Mouse (Mus musculus) adrenal gland, adult 10 weeks (tissue): Measurements from ENCODE around the gene Klf17. TPM values are rescaled to one million over a fixed set of nuclear protein-coding genes. Genes with fewer than 3 reads are reported as not detected.

ENCODE experiments used
- polyA plus RNA-seq: library from polyadenylated mRNA; stranded (reverse); fragments of 350-450 nt; fragmentation: Illumina TruSeq; extraction: RNeasy Lipid Tissue Mini Kit (QIAGEN cat#74804); gene quantifications from one replicate; pipeline ENCODE4 v1.2.3, GENCODE M21; 2014; ENCODE audit warnings: low read depth, low replicate concordance

Gene Klf17
- not detected for polyA plus RNA-seq

GRCm38 (mm10) chr4:117765416-117765815 lies at the start of gene Klf17:
Klf17 (minus strand) TSS chr4:117765648.

DNA sequence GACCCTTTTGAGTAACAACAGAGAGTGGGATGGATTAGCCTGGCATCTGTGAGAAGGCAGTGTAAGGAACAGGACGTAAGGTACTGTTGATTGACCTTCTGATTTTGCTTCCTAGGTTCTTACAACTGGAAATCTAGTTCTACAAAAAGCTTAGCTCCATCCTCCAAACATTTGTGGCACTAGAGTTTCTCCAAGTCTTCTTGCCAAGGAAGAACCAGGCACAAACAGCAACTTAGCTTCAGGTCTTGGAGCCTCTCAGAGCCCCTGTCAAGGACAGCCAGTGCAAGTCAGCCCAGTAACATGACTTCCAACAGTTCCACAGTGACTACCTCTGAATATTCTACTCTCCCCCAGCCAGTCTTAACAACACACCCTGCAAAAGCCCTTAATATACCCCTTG lies 41.3 kb downstream of the Klf17 start, which contains the start of gene Gm12845:
Gm12845 (plus strand) TSS at position 301 of the 400 bp plus-strand sequence.

Other genes with a start within 250 kb of the Klf17 start
- gene Eri3, start 215.3 kb downstream of the Klf17 start, polyA plus RNA-seq, result 11.6 TPM
- gene Dmap1, start 83.4 kb downstream of the Klf17 start, polyA plus RNA-seq, result 0.76 TPM
- gene Gm12845, start 41.2 kb downstream of the Klf17 start, polyA plus RNA-seq, result not detected
- 3.3 TPM for gene Slc6a9, start 68.9 kb upstream of the Klf17 start, polyA plus RNA-seq
- gene Ccdc24, start 106.9 kb upstream of the Klf17 start, polyA plus RNA-seq, result not detected
- gene B4galt2, start 117.8 kb upstream of the Klf17 start, polyA plus RNA-seq, result not detected
- 78.1 TPM for gene Atp6v0b, start 121.7 kb upstream of the Klf17 start, polyA plus RNA-seq
- gene Dph2, start 126.4 kb upstream of the Klf17 start, polyA plus RNA-seq, result 4.6 TPM
- gene Ipo13, start 149.4 kb upstream of the Klf17 start, polyA plus RNA-seq, result 1.0 TPM
- gene Artn, start 164.1 kb upstream of the Klf17 start, polyA plus RNA-seq, result not detected